Mouse (Mus musculus): ENCODE data around the gene Upk2.

Gene Upk2

GRCm38 (mm10) chr9:44454891-44455220, at the start of gene Upk2:
TSS of gene Upk2 (minus strand) at chr9:44454976.
- peak; percentile 33 for DNase-seq (ENCODE audit: low spot score)

GRCm38 (mm10) chr9:44502006-44502405, 47.2 kb upstream of the Upk2 start:
- peak; percentile 83 for DNase-seq (ENCODE audit: low spot score)

- DNase-seq (ENCODE audit: low spot score), result no peak
Observed at GRCm38 (mm10) chr9:44501206-44501879, 46.6 kb upstream of the Upk2 start.

GRCm38 (mm10) chr9:44500638-44501175, 45.9 kb upstream of the Upk2 start:
- no peak for DNase-seq (ENCODE audit: low spot score)

- DNase-seq (ENCODE audit: low spot score), result peak; percentile 57
Observed at GRCm38 (mm10) chr9:44500163-44500533, 45.4 kb upstream of the Upk2 start.

GRCm38 (mm10) chr9:44499356-44500162, 44.8 kb upstream of the Upk2 start:
- peak; percentile 61 for DNase-seq (ENCODE audit: low spot score)

GRCm38 (mm10) chr9:44498421-44499355, 43.9 kb upstream of the Upk2 start:
- peak; percentile 87 for DNase-seq (ENCODE audit: low spot score)

- DNase-seq (ENCODE audit: low spot score), result peak; percentile 78
Observed at GRCm38 (mm10) chr9:44497624-44498377, 43.0 kb upstream of the Upk2 start.

- DNase-seq (ENCODE audit: low spot score), result no peak
Observed at GRCm38 (mm10) chr9:44496803-44497461, 42.2 kb upstream of the Upk2 start.

GRCm38 (mm10) chr9:44495810-44496344, 41.1 kb upstream of the Upk2 start:
- no peak for DNase-seq (ENCODE audit: low spot score)

GRCm38 (mm10) chr9:44494863-44495809, 40.4 kb upstream of the Upk2 start:
- DNase-seq (ENCODE audit: low spot score), result no peak

- DNase-seq (ENCODE audit: low spot score), result no peak
Observed at GRCm38 (mm10) chr9:44494261-44494862, 39.6 kb upstream of the Upk2 start.

- DNase-seq (ENCODE audit: low spot score), result no peak
Observed at GRCm38 (mm10) chr9:44492631-44493461, 38.1 kb upstream of the Upk2 start.

- DNase-seq (ENCODE audit: low spot score), result no peak
Observed at GRCm38 (mm10) chr9:44491351-44491750, 36.6 kb upstream of the Upk2 start.

- peak; percentile 60 for DNase-seq (ENCODE audit: low spot score)
Observed at GRCm38 (mm10) chr9:44490086-44490967, 35.6 kb upstream of the Upk2 start.

- peak; percentile 47 for DNase-seq (ENCODE audit: low spot score)
Observed at GRCm38 (mm10) chr9:44489651-44490085, 34.9 kb upstream of the Upk2 start.

- DNase-seq (ENCODE audit: low spot score), result peak; percentile 98
Observed at GRCm38 (mm10) chr9:44488855-44489381, 34.1 kb upstream of the Upk2 start.

Data from adipocyte (in vitro differentiated cells).